Mouse (Mus musculus): Measurements from ENCODE around the gene Triobp.

GRCm38 (mm10) chr15:79028237-79028738 lies 80.8 kb downstream of the Triobp start, which contains the start of gene H1f0:
- TF ChIP-seq ZC3H11A (IDR thresholded peaks at IDR 0.05; ENCODE audit: borderline replicate concordance, low read depth, low read length), result no peak
- TF ChIP-seq CHD2 (IDR thresholded peaks at IDR 0.05; ENCODE audit: low read depth, low read length), result no peak

Measured in ES-E14 (cell line).